Mouse (Mus musculus) cerebellum, adult 2 months (tissue): ENCODE measurements at regions not wholly inside any gene's neighbourhood (a gene's known extent, or its start where the extent isn't known, plus 50 kb on each side); places are given as distances from the start of the nearest gene placed in this dataset.

Experiments
- DNase-seq, 2 experiments: peaks; one replicate each; pipeline ENCODE4 v3.0.0; 2021
- H3K27ac ChIP-seq: fragments of 200-500 bp; 2 replicates; pipeline ENCODE4 v1.5.1; 2012; ENCODE audit warnings: low read length, control low read depth, inconsistent platforms; ENCODE audit not compliant: insufficient read depth
- H3K27me3 ChIP-seq: fragments of 200-500 bp; 2 replicates; pipeline ENCODE4 v1.6.1; 2012; ENCODE audit warnings: inconsistent platforms, mild to moderate bottlenecking, low read length, moderate library complexity; ENCODE audit not compliant: control insufficient read depth, insufficient read depth
- H3K4me1 ChIP-seq: fragments of 200-500 bp; 2 replicates; pipeline ENCODE4 v1.6.1; 2011; ENCODE audit warnings: low read length; ENCODE audit not compliant: control insufficient read depth, insufficient read depth
- H3K4me3 ChIP-seq: fragments of 200-500 bp; replicated peaks from 2 replicates; pipeline ENCODE3; 2011; ENCODE audit warnings: mild to moderate bottlenecking, low read depth, low read length, control low read depth; ENCODE audit not compliant: insufficient read depth
- CTCF ChIP-seq: fragments of 200-500 bp; IDR thresholded peaks from 2 replicates; pipeline ENCODE4 v1.5.1; 2011; ENCODE audit warnings: low read depth, mild to moderate bottlenecking, control low read depth, low read length, moderate library complexity, borderline replicate concordance; ENCODE audit not compliant: insufficient read depth
- POLR2A ChIP-seq: fragments of 200-500 bp; IDR thresholded peaks from 2 replicates; pipeline ENCODE4 v1.6.1; 2011; ENCODE audit warnings: low read length, control low read depth, borderline replicate concordance; ENCODE audit not compliant: insufficient read depth
- WGBS: fragments of 180-500 bp; shearing (Covaris S2); methylation state at CpG from one replicate; pipeline ENCODE4 v1.1.7; 2018; 5-methylcytosine and 5-hydroxymethylcytosine counted together

DNA sequence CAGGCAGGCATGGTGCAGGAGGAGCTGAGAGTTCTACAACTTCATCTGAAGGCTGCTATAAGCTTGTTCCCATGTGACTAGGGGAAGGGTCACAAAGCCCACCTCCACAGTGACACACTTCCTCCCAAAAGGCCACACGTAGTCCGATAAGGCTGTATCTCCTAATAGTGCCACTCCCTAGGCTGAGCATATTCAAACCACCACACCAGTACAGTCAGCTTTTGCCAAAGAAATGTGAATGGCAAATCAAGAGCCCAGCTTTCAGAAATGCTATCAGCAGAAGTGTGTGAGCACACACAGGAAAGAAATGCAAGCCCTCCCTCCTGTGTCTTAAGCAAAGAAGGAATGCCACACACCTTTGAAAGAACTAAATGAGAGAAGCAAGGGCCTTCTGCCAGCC lies 80.4 kb upstream of the Ankrd28 start:
- Histone ChIP-seq H3K4me3 (no peak overlapping the region), H3K27me3 (no peaks in the 10 kb centered on the region), H3K27ac (no peak overlapping the region), H3K4me1 (no peaks in the 10 kb centered on the region)
- WGBS, result 98% methylated on average over 2 of the region's 2 CpGs
- no peak for TF ChIP-seq CTCF
- TF ChIP-seq POLR2A, result no peak
- no peak for DNase-seq

DNA sequence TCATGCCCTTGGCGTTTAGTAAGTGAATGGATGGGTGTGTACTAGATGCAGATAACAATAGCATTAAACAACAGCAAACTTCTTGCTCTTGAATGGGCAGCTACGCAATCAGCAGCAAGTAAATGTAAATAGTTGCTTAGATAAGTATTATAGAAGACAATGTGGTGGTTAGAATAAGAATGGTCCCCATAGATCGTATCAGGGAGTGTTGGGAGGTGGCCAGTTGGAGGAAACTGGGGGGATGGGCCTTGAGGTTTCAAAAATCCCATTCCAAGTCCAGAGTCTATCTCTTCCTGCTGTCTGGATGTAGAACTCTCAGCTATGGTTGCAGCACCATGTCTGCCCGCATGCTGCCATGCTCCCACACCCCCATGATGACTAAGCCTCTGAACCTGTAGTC lies 88.0 kb upstream of the Ankrd28 start:
- H3K27ac ChIP-seq, result no peak overlapping the region
- H3K27me3 ChIP-seq, result no peaks in the 10 kb centered on the region
- no peak for TF ChIP-seq POLR2A
- no peak for TF ChIP-seq CTCF
- 86% methylated on average over 4 of the region's 4 CpGs for WGBS
- no peak overlapping the region for H3K4me3 ChIP-seq
- DNase-seq, result no peak
- H3K4me1 ChIP-seq, result no peaks in the 10 kb centered on the region

DNA sequence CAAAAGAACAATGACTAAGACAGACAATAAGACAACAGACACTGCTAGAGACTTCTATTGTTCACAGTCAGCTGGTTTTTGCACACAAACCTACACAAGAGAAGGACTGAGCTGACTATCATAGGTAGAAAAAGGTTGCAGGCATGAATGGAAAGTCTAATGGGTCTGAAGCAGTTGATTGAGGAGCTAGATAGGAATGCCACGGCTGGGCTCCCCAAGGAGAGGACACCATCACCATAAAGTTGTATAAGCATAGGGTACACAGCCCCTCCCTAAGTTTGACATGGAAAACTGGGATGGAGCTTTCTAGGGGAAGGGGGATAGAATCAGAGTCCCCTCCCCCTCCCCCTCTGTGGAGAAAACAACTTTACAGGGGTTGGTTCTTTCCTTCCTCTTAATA lies 88.5 kb upstream of the Ankrd28 start:
- Histone ChIP-seq H3K4me3 (no peak overlapping the region), H3K27ac (no peak overlapping the region), H3K4me1 (no peaks in the 10 kb centered on the region), H3K27me3 (no peaks in the 10 kb centered on the region)
- TF ChIP-seq CTCF, result no peak
- TF ChIP-seq POLR2A, result no peak
- WGBS, result 94% methylated on average over 1 of the region's 1 CpGs
- no peak for DNase-seq

DNA sequence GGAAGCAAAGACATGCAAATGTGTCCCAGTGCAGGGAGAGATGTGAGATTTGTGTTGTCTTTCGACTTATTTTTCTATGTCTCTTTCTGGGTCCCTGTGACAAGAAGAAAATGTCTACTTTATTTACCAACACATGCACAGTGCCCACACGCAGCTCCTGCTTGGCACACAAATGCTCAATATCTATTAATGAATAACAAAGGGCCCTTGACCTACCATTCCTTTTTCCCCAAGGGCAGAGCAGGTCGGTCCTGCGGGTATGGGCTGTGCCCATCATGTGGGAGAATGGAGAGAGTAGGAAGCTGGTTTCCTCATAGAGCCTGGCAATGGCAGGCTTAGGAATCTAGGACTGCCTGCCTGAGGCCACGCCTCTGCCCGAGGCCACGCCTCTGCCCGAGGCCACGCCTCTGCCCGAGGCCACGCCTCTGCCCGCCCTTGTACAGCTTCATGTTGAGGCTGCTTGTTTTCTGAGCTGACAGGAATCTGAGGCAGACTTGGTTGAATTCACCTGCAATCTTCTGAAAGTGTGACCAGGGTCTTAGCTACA lies 98.8 kb upstream of the Ankrd28 start:
- no peak overlapping the region for H3K27ac ChIP-seq
- H3K4me1 ChIP-seq, result peaks cover 2% of the 10 kb centered on the region; the same call in 1 of the 2 replicates
- H3K4me3 ChIP-seq, result no peak overlapping the region
- DNase-seq, result no peak
- TF ChIP-seq CTCF (no peak), POLR2A (no peak)
- H3K27me3 ChIP-seq, result no peaks in the 10 kb centered on the region
- 77% methylated on average over 12 of the region's 12 CpGs for WGBS

DNA sequence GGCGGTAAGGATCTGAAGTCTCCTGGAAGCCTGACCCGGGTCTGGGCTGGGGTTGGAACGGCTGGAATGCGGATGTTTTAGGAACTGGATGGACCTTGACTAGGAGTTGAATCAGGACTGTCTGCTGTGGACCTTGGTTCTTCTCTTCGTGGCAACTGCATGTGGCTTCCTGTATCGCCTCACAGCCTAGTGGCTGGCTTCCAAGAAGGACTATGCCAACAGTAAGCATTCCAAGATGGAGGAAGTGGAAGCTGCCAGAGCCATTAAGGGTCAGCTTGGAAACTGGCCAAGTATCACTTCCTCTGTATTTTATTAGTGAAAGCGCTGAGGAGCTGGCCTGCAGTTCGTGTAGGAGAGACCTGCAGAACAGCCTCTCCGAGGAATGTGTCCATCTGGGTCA lies 98.4 kb upstream of the Galnt15 start:
- no peak overlapping the region for H3K4me3 ChIP-seq
- peaks cover 2% of the 10 kb centered on the region; the same call in 1 of the 2 replicates for H3K4me1 ChIP-seq
- peak; percentile 56 to 76 for DNase-seq
- H3K27ac ChIP-seq, result no peak overlapping the region
- no peak for TF ChIP-seq POLR2A
- no peak for TF ChIP-seq CTCF
- 30% methylated on average over 9 of the region's 9 CpGs for WGBS
- no peaks in the 10 kb centered on the region for H3K27me3 ChIP-seq

DNA sequence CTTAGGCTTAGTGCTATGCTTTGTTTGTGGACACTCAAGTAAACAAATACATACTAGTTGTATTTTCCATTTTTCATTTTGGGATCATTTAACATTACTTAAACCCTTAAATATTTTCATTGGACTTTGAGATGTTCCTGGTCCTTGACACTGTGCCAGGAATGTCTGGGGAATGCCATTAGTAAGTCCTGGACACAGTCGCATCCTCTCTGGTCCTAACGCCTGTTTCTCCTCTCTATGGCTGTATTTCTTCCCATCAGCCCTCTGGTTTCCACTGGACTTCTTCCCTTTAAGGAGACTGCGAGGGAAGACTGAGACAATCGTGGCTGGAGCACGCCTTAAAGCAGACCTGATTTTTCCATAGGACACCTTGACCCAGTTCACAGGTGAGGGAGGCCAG lies 96.8 kb upstream of the Galnt15 start:
- Histone ChIP-seq H3K27ac (no peak overlapping the region), H3K4me1 (peaks cover 2% of the 10 kb centered on the region; the same call in 1 of the 2 replicates), H3K27me3 (no peaks in the 10 kb centered on the region), H3K4me3 (no peak overlapping the region)
- WGBS, result 92% methylated on average over 5 of the region's 5 CpGs
- DNase-seq, result no peak
- TF ChIP-seq CTCF, result no peak
- no peak for TF ChIP-seq POLR2A

DNA sequence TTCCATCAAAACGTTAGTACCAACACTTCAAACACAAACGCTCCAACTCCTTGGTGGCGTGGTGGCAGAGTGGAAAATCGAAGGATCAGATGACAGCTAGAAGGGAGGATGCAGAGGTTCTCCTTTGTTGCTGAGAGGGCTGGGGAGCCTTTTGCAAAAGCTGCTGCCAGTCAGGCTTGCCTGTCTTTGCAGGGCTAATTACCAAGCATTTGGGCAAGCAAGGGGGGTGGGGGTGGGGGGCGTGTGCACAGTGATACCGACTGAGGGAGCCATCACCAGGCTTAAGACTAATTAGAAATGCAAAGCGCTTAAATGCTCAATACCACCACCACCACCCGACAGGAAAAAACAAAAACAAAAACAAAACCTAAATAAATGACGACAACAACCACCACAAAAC lies 95.3 kb upstream of the Galnt15 start:
- peak in 1 of 2 experiments; percentile 28 for DNase-seq
- Histone ChIP-seq H3K4me3 (peak overlapping the region; percentile 83), H3K27me3 (no peaks in the 10 kb centered on the region), H3K27ac (no peak overlapping the region), H3K4me1 (peaks cover 2% of the 10 kb centered on the region; the same call in 1 of the 2 replicates)
- TF ChIP-seq POLR2A (no peak), CTCF (no peak)
- 6% methylated on average over 9 of the region's 9 CpGs for WGBS

DNA sequence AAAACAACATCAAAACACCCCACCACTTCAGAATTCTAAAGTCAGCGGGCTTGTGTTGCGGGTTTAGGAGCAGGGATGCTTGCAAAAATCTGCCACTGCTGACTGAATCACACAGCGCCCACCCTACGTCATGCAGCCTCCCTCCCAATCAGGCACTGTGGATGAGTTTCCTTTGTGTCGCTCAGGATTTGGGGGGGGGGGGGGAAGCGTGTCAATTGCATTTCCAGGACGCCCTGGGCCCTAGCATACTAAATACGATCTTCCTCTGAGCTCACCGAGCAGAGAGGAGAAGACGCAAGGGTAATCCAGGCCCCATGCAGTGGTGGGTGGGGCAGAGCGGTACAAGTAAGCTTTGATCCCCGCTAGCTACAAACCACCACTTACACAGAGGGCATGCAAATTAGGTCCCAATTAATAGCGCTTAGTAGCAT lies 94.9 kb upstream of the Galnt15 start:
- no peak overlapping the region for H3K27ac ChIP-seq
- 1% methylated on average over 13 of the region's 13 CpGs for WGBS
- H3K4me1 ChIP-seq, result peaks cover 2% of the 10 kb centered on the region; the same call in 1 of the 2 replicates
- peak overlapping the region; percentile 83 for H3K4me3 ChIP-seq
- peak; percentile 69 to 73 for DNase-seq
- H3K27me3 ChIP-seq, result no peaks in the 10 kb centered on the region
- TF ChIP-seq CTCF (no peak), POLR2A (peak; percentile 13; the same call in 1 of the 2 replicates)

DNA sequence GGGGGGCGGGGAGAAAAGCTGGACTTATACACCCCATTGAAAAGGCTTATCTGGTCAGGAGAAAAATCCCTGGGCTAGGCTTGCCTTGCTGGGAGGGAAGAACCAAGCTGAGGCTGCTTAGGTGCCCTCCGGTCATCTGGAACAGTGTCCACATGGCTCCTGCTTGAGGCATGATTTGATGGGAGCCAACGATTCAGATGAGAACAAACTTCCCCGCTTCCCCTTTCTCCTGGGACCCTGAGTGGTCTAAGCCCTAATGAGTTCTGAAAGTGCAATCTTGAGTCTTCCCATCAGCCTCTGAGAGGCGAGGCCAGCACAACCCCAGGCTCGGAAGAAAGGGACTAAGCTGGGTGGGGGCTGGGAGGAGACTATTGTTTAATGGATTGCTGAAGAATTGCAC lies 94.5 kb upstream of the Galnt15 start:
- TF ChIP-seq CTCF, result no peak
- DNase-seq, result peak; percentile 28 to 40
- WGBS, result 4% methylated on average over 6 of the region's 6 CpGs
- Histone ChIP-seq H3K4me1 (peaks cover 2% of the 10 kb centered on the region; the same call in 1 of the 2 replicates), H3K27ac (no peak overlapping the region), H3K4me3 (peak overlapping the region; percentile 52), H3K27me3 (no peaks in the 10 kb centered on the region)
